Mouse (Mus musculus) neural tube, embryonic 14.5 days (tissue): ENCODE data around the gene Slc5a5. TPM values are rescaled to one million over a fixed set of nuclear protein-coding genes. Genes with fewer than 3 reads are reported as not detected.

Experiments used
- ATAC-seq: fragments of 200-750 bp; cut with Nextera tagmentation; 2 replicates; pipeline ENCODE4 v1.8.0; 2017; ENCODE audit warnings: low read depth, mild to moderate bottlenecking, moderate TSS enrichment, moderate library complexity
- H3K27ac ChIP-seq: fragments of 300-500 bp; sonication (generic); 2 replicates; pipeline ENCODE4 v1.5.1; 2014; ENCODE audit warnings: low read depth, mild to moderate bottlenecking, control low read depth, low read length, moderate library complexity, mixed read lengths
- H3K27me3 ChIP-seq: fragments of 300-500 bp; sonication (generic); 2 replicates; pipeline ENCODE4 v1.6.1; 2014; ENCODE audit warnings: low read length; ENCODE audit not compliant: control insufficient read depth, insufficient read depth
- H3K36me3 ChIP-seq: fragments of 300-500 bp; sonication (generic); 2 replicates; pipeline ENCODE4 v1.6.1; 2014; ENCODE audit warnings: low read length, mixed read lengths; ENCODE audit not compliant: control insufficient read depth, insufficient read depth
- H3K4me1 ChIP-seq: fragments of 300-500 bp; sonication (generic); 2 replicates; pipeline ENCODE4 v1.6.1; 2014; ENCODE audit warnings: low read length; ENCODE audit not compliant: control insufficient read depth, insufficient read depth
- H3K4me2 ChIP-seq: fragments of 300-500 bp; sonication (generic); 2 replicates; pipeline ENCODE4 v1.6.1; 2014; ENCODE audit warnings: mild to moderate bottlenecking, low read depth, low read length, control low read depth
- H3K4me3 ChIP-seq: fragments of 300-500 bp; sonication (generic); 2 replicates; pipeline ENCODE4 v1.5.1; 2014; ENCODE audit warnings: low read depth, low read length, control low read depth, mixed read lengths
- H3K9ac ChIP-seq: fragments of 300-500 bp; sonication (generic); replicated peaks from 2 replicates; pipeline ENCODE4 v1.6.1; 2014; ENCODE audit warnings: low read depth, mild to moderate bottlenecking, control low read depth, low read length, mixed read lengths
- H3K9me3 ChIP-seq: fragments of 300-500 bp; sonication (generic); 2 replicates; pipeline ENCODE4 v1.6.1; 2016; ENCODE audit warnings: low read length; ENCODE audit not compliant: control insufficient read depth
- WGBS: fragments of 180-500 bp; shearing (Covaris S2); extraction: QIAGEN DNeasy Blood & Tissue Kit; methylation state at CpG from one replicate; pipeline ENCODE4 v1.1.7; 2014; 5-methylcytosine and 5-hydroxymethylcytosine counted together
- polyA plus RNA-seq: library from polyadenylated mRNA; unstranded; fragments of >200 nt; fragmentation: Nextera tagmentation; extraction: Ambion mirVana; gene quantifications from 2 replicates; pipeline ENCODE4 v1.2.1, GENCODE M21; 2014

Slc5a5 gene
- polyA plus RNA-seq, 1 experiment from 2014 or later = 2.6 TPM

GRCm38 (mm10) chr8:70845108-70845507 lies 47.4 kb downstream of the Slc5a5 start:
- WGBS = 40% methylated on average over 5 of the region's 5 CpGs
- no peaks in the 10 kb centered on the region for H3K36me3 ChIP-seq
- no peak overlapping the region for H3K4me3 ChIP-seq
- H3K27me3 ChIP-seq = no peaks in the 10 kb centered on the region
- no peak overlapping the region for H3K4me2 ChIP-seq
- no peaks in the 10 kb centered on the region for H3K9me3 ChIP-seq
- H3K27ac ChIP-seq = no peak overlapping the region
- H3K4me1 ChIP-seq = no peaks in the 10 kb centered on the region
- ATAC-seq = no peak
- no peak overlapping the region for H3K9ac ChIP-seq

- no peaks in the 10 kb centered on the region for H3K36me3 ChIP-seq
- no peak overlapping the region for H3K27ac ChIP-seq
- H3K4me2 ChIP-seq = no peak overlapping the region
- H3K9me3 ChIP-seq = no peaks in the 10 kb centered on the region
- no peaks in the 10 kb centered on the region for H3K4me1 ChIP-seq
- under 1% methylated on average over 6 of the region's 6 CpGs for WGBS
- peak; percentile 3; the same call in 1 of the 2 replicates for ATAC-seq
- H3K27me3 ChIP-seq = no peaks in the 10 kb centered on the region
- no peak overlapping the region for H3K4me3 ChIP-seq
- no peak overlapping the region for H3K9ac ChIP-seq
These were observed 48.0 kb downstream of the Slc5a5 start for GRCm38 (mm10) chr8:70844523-70844922.

- Histone ChIP-seq H3K4me2 (no peak overlapping the region), H3K9ac (no peak overlapping the region), H3K36me3 (no peaks in the 10 kb centered on the region), H3K4me3 (no peak overlapping the region), H3K27me3 (no peaks in the 10 kb centered on the region), H3K27ac (no peak overlapping the region), H3K4me1 (no peaks in the 10 kb centered on the region), H3K9me3 (no peaks in the 10 kb centered on the region)
- ATAC-seq = no peak
- 90% methylated on average over 8 of the region's 8 CpGs for WGBS
These were observed 48.6 kb downstream of the Slc5a5 start for GRCm38 (mm10) chr8:70843941-70844340.

- no peak overlapping the region for H3K4me2 ChIP-seq
- H3K27me3 ChIP-seq = no peaks in the 10 kb centered on the region
- no peak for ATAC-seq
- H3K27ac ChIP-seq = no peak overlapping the region
- H3K4me1 ChIP-seq = no peaks in the 10 kb centered on the region
- H3K9me3 ChIP-seq = no peaks in the 10 kb centered on the region
- H3K36me3 ChIP-seq = no peaks in the 10 kb centered on the region
- no peak overlapping the region for H3K9ac ChIP-seq
- no peak overlapping the region for H3K4me3 ChIP-seq
- WGBS = 84% methylated on average over 5 of the region's 5 CpGs
These were observed 49.3 kb downstream of the Slc5a5 start for GRCm38 (mm10) chr8:70843214-70843773.

- 69% methylated on average over 25 of the region's 25 CpGs for WGBS
- Histone ChIP-seq H3K36me3 (no peaks in the 10 kb centered on the region), H3K9me3 (no peaks in the 10 kb centered on the region), H3K4me3 (no peak overlapping the region), H3K4me1 (no peaks in the 10 kb centered on the region), H3K27ac (no peak overlapping the region), H3K9ac (no peak overlapping the region), H3K4me2 (no peak overlapping the region), H3K27me3 (no peaks in the 10 kb centered on the region)
- ATAC-seq = no peak
These were observed 50.1 kb downstream of the Slc5a5 start for GRCm38 (mm10) chr8:70842484-70842883.

GRCm38 (mm10) chr8:70841147-70842072 lies 51.1 kb downstream of the Slc5a5 start:
- no peaks in the 10 kb centered on the region for H3K27me3 ChIP-seq
- H3K27ac ChIP-seq = no peak overlapping the region
- H3K36me3 ChIP-seq = no peaks in the 10 kb centered on the region
- ATAC-seq = no peak
- no peak overlapping the region for H3K4me3 ChIP-seq
- no peak overlapping the region for H3K9ac ChIP-seq
- WGBS = 38% methylated on average over 22 of the region's 22 CpGs
- H3K4me1 ChIP-seq = no peaks in the 10 kb centered on the region
- no peak overlapping the region for H3K4me2 ChIP-seq
- no peaks in the 10 kb centered on the region for H3K9me3 ChIP-seq

GRCm38 (mm10) chr8:70840590-70840989 lies 52.0 kb downstream of the Slc5a5 start:
- H3K4me1 ChIP-seq = no peaks in the 10 kb centered on the region
- no peak overlapping the region for H3K9ac ChIP-seq
- H3K9me3 ChIP-seq = no peaks in the 10 kb centered on the region
- H3K4me3 ChIP-seq = no peak overlapping the region
- ATAC-seq = no peak
- H3K27me3 ChIP-seq = no peaks in the 10 kb centered on the region
- H3K4me2 ChIP-seq = no peak overlapping the region; the same call in 1 of the 2 replicates
- 59% methylated on average over 10 of the region's 10 CpGs for WGBS
- no peaks in the 10 kb centered on the region for H3K36me3 ChIP-seq
- no peak overlapping the region for H3K27ac ChIP-seq

GRCm38 (mm10) chr8:70839408-70840351 lies 52.9 kb downstream of the Slc5a5 start, which contains the start of gene Arrdc2:
Gene Arrdc2 (minus strand): TSS chr8:70839720.
- peak within 1 kb of the TSS; percentile 67 for H3K9ac ChIP-seq
- H3K9me3 ChIP-seq = no peaks in the 10 kb centered on the region
- peak within 1 kb of the TSS; percentile 59 for H3K4me3 ChIP-seq
- 3% methylated on average over 55 of the region's 55 CpGs for WGBS
- H3K27ac ChIP-seq = peak within 1 kb of the TSS; percentile 87
- H3K4me2 ChIP-seq = peak within 1 kb of the TSS; percentile 63
- H3K36me3 ChIP-seq = no peaks in the 10 kb centered on the region
- no peaks in the 10 kb centered on the region for H3K27me3 ChIP-seq
- peak; percentile 95 for ATAC-seq
- H3K4me1 ChIP-seq = no peaks in the 10 kb centered on the region
